Mouse (Mus musculus): ENCODE data around the gene Hsp90ab1.

Hsp90ab1 gene

DNA sequence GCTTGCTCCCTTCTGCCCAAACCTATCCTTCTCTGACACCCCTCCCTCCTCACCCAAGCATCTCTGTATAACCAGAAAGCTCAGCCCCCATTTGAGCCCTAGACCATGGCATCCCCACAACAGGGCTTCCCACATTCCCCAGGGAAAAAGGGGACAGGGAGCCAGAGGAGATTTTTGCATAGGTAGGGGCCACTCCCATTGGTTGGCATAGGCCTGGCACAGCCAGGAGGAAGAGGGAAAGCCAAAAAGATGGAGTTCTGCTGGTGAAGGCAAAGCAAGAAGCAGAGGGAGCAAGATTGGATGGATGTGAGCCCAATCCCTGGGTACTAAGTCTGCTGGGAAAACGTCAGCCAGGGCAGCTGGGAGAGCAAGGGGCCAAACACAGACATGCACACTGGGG is 30.0 kb downstream of the Hsp90ab1 start:
- DNase-seq (ENCODE audit: low spot score in 2 of 2) = no peak

DNA sequence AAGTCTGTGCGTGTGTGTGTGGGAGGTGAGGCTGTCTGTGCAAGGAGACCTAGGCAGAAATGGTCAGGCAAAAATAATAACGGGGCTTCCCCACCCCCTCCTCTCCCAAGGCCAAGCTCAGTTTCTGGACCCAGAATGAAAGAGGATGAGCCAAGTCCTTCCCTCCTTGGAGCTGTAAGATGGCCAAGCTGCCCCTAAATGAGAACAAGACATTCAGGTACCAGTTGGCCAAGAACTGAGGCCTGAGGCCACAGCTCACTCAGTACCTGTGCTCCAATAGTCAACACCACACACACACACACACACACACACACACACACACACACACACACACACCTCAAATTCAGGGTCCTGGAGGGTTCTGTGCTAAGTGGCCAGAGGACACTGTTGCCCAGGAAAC is 30.4 kb downstream of the Hsp90ab1 start:
- no peak for DNase-seq (ENCODE audit: low spot score in 2 of 2)

DNA sequence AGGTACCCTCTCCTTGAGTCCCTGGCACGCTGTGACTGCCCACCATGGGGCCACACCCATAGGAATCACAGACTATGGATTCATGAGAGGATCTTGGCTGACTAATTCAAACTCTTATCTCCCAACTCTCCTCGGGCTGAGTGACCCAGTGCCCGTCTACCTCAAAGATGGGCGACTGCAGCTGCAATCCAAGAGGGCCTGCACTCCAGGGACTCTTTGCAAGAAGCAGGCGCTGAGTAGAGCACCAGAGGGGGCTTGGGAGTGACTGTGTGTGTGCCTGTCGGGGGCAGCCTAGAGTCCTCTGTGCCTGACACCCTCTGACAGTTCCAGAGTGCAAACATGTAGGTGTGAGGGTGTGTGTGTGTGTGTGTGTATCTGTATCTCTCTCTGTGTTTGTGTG is 30.9 kb downstream of the Hsp90ab1 start:
- no peak for DNase-seq (ENCODE audit: low spot score in 2 of 2)

DNA sequence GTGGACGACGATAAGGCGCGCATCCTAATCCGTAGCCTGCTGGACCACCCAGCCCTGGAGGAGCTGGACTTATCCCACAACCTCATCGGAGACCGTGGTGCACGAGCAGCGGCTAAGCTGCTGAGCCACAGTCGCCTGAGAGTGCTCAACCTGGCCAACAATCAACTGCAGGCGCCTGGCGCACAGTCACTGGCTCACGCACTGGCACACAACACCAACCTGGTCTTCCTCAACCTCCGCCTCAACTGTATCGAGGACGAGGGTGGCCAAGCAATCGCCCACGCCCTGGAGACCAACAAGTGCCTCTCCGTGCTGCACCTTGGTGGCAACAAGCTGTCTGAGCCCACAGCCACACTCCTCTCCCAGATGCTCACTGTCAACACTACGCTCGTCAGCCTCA is 33.4 kb downstream of the Hsp90ab1 start:
- DNase-seq (ENCODE audit: low spot score in 2 of 2) = no peak

DNA sequence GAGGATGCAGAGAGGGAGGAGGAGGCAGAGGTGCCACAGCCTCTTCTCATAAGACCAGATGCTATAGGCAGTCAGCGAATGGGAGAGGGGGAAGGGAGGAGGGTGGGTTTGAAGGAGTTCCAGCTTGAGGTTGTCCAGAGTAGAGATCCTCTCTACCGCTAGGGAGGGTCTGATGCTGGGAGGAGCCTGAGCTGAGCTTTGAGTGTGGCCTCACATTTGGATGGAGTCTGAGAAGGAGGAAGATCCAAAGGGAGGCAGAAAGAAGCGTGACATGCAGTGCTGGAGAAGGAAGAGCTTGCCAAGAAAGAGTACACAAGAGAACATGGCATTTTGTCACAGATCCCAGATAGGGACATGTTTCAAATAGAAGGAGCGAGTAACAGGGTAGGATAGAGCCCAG is 34.7 kb downstream of the Hsp90ab1 start:
- DNase-seq (ENCODE audit: low spot score in 2 of 2) = no peak

DNA sequence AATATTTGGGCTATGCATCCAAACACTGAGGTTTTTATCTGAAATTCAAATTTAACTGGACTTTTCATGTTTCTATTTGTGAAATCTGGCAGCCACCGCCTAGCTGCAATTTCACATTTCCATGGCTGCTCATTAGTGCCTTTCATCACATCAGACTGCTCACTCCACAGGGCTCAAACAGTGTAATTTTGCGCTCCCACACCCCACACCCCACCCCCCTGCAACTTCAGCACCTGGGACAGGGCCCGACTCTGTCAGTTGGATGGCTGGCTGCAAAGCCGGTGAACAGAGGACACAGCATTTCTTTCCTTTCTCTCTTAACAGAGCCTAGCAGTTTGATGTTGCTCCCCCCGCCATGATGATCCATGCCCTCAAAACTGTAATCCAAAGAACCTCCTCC is 36.8 kb downstream of the Hsp90ab1 start:
- no peak for DNase-seq (ENCODE audit: low spot score in 2 of 2)

DNA sequence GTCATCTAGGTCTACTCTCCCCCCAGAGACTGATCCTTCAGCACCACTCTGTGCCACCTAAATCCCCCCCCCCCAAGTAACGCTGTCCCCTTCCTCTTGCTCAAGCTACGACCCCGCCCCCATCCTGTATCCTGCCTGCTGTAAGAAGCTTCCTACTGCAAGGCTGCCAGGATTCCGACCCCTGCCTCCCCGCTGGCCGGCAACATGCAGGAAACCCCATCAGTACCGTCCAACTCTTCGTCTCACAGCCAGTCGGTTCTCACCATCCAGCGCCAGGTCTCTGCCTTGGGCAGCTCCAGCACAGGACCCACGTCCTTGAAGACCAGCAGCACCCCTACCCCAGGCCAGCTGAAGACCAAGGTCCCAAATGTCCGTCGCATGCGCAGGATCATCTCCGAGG is 40.2 kb downstream of the Hsp90ab1 start:
- DNase-seq (ENCODE audit: low spot score in 2 of 2) = no peak

DNA sequence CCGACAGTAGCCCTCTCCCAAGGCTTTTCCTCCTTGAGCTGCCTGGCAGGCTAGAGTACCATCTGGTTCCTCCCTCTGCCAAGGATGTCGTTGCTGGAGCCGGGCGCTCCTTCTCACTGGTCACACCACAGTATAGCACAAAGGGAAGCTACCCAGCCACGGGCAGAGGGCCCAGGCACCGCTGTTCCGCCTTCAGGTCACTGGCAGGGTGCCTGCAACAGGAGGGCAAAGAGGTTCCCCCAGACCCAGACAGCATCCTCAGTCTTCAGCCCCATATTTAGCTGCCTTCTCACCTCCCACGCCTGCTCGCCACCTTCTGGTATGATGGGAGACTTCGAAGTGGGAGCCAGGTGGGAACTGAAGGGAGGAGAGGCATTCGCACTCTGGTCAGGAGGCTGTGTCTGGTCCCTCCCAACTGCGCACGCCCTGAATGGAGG is 42.7 kb downstream of the Hsp90ab1 start:
- peak; percentile 73 to 76 for DNase-seq (ENCODE audit: low spot score in 2 of 2)

DNA sequence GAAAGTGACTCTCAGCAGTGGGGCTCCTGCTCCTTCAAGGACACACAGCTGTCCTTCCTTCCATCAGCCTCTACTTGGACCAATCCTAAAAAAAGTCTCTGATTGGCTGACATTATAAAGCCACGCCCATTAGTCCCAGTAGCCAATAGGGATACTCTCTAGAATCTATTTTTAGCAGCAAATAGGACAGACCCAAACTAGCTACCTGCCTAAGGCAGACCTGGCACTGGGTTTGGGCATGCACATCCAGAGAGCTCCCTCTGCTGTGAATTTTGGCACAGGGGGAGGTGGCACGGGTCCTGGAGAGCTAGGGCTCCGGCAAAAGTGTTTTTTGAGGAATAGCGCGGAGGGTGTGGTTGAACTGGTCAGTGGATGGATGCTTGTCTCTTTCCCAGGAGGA is 46.5 kb downstream of the Hsp90ab1 start:
- no peak for DNase-seq (ENCODE audit: low spot score in 2 of 2)

DNA sequence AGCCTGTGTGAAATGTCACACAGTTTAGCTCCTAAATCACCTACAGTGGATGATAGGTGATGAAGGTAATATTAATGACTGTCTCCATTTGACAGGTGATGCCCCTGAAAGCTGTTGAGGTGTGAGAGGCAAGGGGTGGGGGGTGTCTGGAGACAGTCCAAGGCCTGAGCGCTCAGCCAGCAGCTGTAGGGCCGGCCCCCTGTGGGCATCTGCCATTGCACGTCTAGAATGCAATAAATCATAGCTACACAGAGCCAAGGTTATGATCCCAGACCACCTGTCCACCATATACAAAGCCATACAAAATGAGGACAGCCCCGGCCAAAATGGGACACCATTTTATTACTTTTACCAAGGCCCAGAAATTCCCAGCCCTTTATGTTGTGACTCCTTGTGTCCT is 48.1 kb downstream of the Hsp90ab1 start:
- DNase-seq (ENCODE audit: low spot score in 2 of 2) = no peak

DNA sequence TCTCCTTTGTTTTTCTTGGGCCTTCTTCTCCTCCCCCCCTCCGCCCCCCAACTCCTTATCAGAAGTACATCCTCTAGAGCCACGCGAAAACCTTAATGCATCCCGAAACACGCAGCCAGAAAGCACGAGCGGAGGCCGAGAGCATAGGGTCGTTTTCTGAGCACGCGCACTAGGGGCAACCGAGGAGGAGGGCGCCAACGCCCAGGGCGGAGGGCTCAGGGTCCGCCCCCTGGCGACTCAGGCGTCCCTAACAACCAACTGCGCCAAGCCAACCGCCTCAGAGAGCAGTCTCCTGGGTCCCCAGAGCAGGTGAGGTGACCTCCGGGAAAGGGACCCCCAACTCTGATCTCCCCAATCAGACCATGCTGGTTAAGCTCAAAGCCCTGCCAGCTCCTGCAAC is 49.8 kb downstream of the Hsp90ab1 start, which contains the start of gene Tcte1:
Tcte1 (plus strand) TSS at position 172 of the 400 bp plus-strand sequence.
- no peak for DNase-seq (ENCODE audit: low spot score in 2 of 2)

DNA sequence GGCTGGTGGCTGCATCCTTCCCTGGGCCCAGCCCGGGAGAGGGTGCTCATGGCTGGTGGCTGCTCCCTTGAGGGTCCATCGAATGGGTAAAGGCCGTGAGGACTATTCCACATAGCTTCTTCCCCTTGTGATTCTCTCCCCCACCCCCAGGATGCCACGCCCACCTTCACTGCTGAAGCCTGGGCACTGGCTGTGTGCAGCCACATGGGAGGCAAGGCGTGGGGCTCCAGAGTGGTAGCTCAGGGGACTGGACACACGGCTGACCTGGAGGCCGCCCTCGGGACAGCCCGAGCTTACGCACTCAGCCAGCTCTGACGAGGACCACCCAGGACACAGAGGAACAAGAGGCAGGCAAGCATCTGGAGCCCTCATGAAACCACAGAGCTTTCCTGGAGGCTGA is 52.9 kb downstream of the Hsp90ab1 start:
- no peak for DNase-seq (ENCODE audit: low spot score in 2 of 2)

DNA sequence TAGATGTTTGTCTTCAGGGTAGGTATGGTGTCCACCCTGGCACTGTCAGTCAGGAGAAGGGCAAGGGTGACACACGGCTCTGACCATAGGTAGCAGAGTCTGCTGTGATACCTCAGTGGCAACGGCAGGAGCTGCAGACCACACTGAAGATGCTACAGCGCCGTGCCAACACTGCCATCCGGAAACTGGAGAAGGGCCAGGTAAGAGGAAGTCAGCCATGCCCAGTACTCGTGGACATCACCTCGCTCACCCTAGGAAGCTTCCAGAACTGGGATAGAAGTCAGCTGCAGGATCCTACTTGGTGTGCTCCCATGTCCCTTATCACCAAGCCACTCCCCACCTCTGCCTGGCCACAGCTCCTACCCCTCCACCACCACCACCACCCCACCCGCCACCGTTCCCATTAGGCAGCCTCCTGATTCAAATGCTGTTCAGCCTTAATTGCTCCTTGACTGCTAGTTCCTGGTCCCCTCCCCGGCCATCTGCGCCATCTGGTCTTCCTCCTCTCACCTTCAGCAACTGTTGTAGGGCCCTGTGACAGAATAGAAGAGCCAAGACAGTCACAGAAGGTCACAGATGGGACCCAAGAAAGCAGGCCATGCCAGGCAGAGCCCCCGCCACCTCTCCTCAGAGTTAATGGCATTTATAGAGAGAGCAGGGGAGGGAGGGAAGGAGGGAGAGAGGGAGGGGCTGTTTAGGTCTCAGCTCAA is 54.1 kb downstream of the Hsp90ab1 start:
- no peak for DNase-seq (ENCODE audit: low spot score in 2 of 2)

Data from right cerebral cortex, postnatal 36 days (tissue).